Mouse (Mus musculus) mouse trophoblast stem cell (cell line): Measurements from ENCODE around the gene Sumf1.

Source experiments
- in situ Hi-C, 2 experiments: fragments of 300-500 bp; cut with MseI, MboI; formaldehyde crosslinking; loops; 2 replicates in 1 of 2; 3 replicates in 1 of 2; pipeline ENCODE4 v1.15.1; 2025

The Sumf1 gene

DNA sequence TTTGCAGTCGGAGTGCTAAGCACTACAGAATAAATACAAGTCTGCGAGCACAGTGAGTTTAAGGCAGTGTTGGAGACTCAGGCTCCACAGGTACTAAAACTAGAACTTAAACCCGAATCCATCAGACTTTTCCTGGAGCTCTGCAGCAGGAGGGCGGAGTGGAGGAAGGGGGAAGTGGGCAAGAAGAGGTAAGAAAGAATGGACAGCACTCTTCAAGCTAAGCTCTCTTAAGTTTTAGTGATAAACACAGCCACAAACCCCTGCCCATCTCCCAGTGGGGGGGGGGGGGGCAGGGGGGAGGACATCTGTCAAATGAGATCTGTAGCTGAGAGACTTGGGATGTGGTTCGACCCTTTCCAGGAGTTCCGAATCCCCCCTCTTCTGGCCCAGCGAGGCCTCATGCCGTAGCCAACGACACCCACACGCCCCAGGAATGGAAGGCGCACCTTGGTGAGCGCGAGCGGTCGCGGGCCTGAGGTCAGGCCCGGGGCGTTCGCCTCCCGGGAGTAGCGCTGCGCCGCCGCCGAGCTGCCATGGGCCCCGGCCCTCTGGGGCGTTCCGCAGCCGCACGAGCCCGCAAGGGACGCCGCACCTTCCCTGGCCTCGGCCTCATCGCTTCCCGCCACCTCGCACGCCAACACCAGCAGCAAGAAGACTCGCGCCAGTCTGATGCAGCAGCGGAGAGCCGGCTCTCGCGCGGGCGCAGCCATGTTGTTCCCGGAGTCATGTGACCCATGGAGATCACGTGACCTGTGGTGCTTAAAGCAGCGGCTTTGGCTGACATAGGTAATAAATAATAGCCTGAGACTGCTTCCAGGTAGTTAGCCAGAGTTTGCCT is at the start of gene Sumf1:
TSS of gene Sumf1 (minus strand) at position 736 of the 838 bp plus-strand sequence.
- in situ Hi-C loops, result no loop called here

DNA sequence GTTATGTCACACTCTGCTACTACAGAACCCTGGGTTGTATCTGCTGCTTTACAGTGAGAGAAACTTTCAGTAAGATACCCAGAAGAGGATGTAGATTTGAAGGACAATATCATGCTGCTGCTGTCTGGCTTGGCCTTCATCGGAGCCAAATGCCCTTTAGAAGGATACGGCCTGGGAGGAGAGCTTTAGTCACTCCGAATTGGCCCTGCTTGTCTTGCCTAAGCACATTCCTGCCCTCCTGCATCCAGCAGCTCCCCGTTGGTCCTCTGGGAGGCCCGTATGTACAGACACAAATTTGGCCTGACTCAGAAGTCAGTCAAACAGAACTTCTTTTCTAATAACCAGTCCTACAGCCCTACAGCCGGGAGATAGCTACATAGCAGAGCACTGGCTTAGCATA is 49.2 kb upstream of the Sumf1 start:
- in situ Hi-C loops, result no loop called here

DNA sequence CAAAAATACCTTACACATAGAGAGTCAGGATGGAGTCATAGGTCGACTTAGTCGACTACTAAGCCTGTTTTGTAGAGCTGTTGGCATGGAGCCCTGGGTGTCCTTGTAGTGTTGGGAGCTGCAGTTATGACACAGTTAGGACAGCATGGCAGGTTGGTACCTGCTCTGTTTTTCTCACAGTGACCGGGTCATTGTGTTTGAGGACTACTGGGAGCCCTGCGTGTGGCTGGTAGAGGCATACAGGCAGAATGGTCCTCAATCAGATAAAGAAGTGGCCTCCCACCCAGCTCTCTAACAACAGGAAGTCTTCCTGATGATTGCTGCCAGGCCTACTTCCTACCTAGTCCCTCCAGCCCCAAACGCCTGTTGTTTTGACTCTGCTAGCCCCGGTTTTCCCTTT is 47.7 kb upstream of the Sumf1 start:
- in situ Hi-C loops, result no loop called here

DNA sequence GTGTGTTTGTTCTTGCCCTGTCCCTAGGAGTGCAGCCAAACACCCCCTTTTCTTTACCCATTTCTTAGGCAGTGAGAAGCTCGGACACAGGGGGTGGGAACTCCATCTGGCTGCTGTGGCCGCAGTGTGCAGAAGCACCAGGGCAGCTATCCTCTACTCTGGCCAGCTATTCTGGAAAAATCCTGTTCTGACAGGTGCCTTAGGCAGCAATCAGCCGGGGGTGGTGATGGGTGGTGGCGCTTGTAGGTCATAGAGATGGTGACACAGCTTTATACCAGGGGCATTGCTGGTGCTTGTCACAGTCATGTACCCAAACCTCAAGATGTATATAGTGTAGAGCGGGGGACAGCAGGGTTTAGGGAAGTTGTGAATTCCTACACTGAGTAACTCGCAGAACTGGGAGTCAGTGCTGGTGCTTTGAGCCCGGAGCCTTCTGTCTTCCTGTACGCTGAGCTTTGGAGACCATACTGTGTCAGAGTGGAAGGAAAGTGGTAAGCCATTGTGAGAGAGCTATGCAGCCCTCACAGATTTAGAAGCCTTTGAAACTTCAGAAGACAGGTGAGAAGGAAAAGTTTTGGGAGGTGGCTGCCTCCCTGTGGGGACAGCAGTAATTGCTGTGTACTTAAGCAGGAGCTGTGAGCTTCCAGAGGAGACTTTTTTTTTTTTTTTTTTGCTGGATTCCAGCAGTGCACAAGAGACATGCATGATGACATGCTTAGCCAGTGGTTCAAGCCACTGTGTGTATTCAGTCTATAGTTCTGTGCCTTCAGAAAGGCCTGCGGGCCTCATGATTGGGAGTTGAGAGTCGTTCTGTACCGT is 46.7 kb upstream of the Sumf1 start:
- in situ Hi-C loops, result no loop called here

DNA sequence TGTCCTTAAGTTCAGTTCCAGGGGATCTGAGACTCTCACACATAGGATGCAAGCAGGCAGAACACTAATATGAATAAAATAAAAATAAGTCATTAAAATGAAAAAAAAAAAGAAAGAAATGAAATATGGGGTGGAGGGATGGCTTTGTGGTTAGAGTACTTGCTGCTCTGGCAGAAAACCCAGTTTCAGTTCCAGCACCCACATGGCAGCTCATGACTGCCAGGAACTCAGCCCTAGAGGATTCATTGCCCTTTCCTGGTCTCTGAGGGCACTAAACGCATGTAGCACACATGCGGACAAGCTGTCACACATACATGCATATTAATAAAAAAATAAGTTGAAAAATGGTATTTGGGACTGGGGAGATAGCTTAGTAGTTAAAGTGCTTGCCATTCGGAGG is 45.2 kb upstream of the Sumf1 start:
- in situ Hi-C loops, result no loop called here

DNA sequence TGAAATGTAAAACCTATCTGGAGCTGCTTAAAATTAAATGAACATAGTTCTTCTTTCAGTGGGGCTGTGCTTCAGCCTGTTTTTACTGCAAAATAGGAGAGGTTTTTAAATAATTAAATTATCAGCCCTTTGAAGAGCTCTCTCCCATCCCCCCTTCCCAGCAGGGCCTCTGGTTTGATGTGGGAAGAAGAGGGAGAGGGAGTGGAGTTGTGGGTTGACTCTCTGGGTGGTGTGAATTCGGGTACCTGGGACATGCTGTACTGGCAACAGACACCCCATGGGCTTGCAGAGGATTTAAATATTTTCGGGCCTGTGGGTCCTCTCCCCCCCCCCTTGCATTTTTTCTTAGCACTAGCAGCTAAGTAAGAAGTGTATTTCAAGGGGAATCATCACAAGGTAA is 43.2 kb upstream of the Sumf1 start:
- in situ Hi-C loops, result no loop called here

DNA sequence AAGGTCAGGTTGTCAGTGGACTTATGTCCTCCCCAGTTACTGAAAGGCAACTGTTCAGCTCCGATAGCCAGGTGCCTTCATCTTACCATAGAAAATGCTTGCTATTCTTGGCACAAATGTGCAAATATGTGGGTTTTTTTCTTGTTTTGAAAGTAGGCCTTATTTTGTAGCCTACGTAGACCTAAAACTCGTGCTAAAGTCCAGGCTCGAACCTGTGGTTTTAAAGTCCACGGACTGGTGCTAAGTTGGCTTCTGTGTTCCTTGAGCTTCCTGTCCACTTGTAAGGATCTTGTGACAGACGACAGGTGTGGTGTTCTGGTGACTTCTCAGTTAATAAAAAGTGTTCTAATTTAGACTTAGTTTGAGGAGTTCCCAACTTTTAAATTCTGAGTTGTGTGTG is 42.7 kb upstream of the Sumf1 start:
- in situ Hi-C loops, result no loop called here

DNA sequence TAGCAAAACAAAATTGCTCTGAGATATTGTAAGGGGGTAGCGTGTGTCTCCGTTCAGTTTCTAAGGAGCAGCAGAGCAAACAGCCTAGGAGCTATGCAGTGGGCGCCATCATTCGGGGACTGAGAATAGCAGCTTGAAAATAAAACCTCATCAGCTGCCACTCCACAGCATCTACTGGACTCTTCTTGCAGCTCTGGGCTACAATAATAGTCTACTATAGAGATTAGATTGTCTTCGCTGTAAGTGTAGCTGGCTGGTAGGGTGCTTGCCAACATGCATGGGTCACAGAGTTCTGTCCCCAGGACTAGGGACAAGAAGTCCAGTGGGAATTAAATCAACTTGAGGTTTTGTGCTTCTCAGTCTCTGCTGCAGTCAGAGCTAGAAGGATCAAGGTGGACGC is 42.1 kb upstream of the Sumf1 start:
- in situ Hi-C loops, result no loop called here

DNA sequence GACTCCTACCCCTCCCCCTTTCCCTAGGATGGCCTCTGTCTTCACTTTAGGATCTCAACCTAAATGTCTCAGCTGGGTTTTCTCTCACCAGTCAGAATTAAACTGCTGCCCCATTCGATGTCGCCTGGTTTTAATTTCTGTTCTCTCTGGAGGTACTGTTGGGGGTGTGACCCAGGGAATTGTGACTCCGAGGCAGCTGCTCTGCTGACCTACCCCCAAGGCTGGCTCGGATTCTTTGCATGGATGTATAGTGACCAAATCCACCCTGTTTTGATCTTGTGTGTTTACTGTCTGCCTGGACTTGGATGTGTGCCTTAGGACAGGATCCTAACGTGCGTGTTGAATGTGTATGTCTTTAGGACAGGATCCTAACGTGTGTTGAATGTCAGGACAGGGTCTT is 40.8 kb upstream of the Sumf1 start:
- in situ Hi-C loops, result no loop called here

DNA sequence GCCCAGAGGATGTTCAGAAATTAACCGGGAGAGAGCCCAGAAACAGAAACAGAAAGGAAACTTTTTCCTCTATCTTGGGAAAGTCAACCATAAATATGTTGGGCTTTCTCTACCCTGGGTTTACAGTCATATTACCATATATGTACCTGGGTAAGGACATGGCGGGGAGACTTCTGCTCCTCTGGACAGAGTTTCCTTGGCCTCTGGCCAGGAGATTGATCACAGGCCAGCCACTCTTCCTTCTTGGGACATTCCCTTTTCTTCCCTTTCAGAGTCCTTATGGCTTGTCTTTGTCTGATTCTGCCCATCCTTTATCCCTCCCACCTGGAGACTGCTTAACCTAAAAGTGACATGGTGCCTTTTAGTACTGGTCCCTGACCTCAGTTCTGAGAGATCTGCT is 39.6 kb upstream of the Sumf1 start:
- in situ Hi-C loops, result no loop called here

DNA sequence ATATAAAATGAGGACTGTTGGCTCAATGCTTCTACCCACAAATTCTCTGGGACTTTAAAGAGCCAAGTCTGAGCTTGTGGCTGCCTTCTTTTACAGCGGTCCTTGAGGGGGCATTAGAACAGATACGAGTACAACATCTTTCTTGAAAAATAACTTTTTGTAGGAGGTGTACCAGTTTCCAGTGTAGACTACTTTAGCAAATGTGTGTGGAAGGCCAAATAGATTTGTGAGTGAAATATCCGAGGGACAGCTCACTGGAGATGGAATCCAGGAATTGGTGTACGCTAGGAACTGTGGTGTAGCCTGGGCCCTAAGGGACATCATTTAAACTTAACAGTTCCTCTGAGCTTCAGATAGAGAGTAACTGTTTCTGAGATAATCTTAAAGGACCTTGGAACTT is 39.0 kb upstream of the Sumf1 start:
- in situ Hi-C loops, result no loop called here

DNA sequence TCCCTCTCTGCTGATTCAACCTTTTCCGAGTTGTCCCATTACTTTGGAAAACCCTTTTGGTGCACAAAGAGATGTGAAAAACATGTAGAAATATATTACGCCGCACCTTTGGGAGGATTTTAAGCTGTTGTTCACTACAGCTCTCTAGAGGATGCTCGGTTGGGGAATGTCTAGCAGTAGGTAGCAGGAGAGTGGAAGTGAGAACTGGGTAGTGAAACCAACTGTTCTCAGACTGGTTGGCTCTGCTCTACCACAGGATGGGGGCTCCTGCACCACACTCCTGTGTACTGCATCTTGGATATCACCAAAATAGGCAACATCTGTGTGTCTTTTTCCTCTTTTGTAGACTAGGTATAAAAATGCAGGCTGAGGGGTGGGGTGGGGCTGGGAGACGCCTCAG is 37.5 kb upstream of the Sumf1 start:
- in situ Hi-C loops, result no loop called here

DNA sequence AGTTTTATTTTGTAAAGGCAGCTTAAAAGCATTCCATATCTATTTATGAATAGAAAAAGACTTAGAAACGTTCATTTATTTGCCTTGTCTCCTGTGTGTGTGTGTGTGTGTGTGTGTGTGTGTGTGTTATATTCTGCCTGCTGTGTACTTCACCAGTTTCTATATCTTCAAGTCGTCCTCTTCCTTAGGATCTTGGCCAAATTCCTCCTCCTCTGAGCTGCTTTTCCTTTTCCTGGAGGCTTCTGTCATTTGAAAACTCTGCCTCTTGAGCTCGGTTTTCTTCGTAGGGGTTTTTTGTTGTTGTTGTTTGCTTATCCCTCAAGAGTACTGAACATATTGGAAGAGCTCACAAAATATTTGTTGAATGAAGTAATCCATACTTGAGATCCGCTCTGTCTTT is 37.1 kb upstream of the Sumf1 start:
- in situ Hi-C loops, result no loop called here

DNA sequence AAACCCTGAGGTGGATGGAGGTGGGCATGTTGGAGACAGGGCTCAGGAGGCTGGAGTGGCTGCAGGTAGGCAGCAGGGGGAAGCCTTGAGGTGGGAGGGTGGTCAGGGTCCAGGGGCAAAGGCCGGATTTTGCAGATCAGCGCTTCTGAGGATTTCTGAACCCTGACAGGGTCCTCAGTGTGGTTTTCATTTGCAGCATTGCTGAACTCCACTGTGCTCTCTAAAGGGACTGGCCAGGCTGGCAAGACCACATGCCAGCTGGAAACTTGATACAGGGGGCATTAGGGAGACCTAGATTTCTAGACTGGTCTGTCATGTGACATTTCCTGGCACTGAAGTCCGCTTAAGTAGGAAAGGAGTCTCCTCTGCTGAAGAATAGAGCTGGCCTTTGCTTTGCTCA is 32.6 kb upstream of the Sumf1 start:
- in situ Hi-C loops, result no loop called here

DNA sequence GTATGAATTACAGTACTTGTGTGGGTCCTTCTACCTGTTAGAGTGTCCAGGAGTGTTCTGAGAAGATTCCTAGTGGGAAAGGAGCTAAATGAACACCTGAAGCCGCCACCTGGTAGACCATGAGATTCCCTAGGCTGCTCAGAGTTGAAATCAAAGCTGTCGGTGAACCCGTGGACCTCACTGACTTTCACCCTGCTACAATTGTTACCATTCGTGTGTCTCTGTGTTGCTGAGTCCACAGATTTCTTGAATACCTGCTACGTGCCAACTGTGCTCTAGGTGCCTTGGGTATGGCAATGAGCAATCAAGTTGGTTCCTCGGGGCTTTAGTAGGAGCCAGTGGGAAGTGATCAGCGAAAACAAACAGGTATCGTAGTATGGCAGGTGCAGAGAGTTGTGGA is 31.4 kb upstream of the Sumf1 start:
- in situ Hi-C loops, result no loop called here

DNA sequence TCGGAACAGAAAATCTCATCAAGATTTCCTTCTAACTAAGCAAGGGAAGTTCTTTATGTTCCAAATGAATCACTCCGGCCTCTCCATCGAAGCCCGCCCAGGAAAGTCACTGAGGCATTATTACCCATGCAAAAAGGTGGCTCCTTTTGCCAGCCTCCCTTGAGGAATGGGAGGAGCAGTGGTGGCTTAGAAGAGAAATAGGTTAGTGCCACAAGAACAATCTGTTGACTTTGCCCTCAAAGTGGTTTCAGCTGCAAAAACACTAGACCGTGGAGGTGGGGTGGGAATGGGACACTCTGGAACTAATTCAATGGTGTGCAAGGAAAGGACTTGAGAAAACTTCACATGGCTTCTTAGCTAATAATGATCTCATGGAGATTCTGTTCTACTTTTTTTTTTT is 30.7 kb upstream of the Sumf1 start:
- in situ Hi-C loops, result no loop called here

DNA sequence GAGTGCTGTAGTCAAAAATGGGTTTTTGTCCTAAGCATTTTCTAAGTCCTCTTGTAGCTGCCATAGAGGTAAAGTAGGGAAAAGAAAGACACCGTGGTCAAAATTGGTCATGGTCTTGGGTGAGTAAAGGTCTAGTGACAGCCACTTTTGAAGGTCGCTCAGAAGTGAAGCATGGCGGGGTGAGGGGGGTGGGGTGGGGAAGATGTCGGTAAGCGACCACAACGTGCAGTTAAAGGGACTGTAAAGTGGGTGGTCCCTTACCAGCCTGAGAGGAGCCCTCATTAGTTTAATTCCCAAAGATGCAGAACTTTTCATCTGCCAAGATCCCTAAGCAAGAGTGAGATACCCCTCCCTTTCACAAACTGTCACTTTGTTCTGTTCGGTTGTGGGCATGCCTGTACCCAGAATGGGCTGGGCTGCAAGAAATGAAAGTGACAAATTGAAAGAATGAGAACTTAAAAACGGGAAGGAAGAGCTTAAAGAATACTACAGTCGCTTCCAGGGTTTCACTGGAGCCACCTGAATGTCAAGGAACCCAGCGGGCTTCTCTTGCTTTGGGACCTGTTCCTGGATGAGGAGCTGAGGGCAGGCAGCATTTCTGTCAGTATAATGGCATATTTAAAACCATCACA is 29.0 kb upstream of the Sumf1 start:
- in situ Hi-C loops, result no loop called here

DNA sequence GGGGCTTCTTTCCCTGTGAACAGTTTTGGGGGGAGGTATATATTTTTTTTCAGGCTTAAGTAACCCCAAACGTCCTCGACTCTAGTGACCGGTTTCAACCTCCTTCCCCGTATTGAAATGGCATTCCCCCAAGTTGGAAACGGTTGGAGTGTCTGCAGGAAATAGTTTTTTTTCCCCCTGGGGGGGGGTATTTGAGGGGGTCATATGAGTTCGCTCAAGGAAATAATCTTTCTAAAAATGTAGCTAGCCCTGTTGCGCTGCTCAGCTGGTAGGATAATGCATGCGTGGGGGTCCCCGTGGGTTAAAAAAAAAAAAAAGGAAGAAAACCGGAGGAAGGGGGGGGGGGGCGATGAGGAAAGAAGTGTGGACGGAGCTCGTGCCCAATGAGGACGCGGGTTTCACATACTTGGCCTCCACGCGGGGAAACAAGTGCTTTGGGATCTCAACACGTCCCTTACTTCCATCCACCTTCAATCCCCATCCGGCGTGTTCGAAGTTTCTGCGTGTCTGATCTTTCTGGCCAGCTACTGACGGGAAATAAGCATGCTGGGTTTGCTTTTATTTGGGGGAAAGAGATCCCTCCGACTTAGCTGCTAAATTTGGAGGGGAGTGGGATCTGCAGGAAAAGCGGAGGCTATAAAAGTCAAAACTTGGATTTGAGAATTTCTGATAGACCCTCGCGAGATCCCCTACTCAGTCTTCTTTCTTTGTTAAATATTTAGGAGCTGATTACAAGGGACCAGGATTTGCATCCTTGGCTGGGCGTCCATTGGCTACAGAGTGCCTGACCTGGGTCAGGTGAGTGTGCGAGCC is 28.3 kb upstream of the Sumf1 start:
- in situ Hi-C loops, result no loop called here

DNA sequence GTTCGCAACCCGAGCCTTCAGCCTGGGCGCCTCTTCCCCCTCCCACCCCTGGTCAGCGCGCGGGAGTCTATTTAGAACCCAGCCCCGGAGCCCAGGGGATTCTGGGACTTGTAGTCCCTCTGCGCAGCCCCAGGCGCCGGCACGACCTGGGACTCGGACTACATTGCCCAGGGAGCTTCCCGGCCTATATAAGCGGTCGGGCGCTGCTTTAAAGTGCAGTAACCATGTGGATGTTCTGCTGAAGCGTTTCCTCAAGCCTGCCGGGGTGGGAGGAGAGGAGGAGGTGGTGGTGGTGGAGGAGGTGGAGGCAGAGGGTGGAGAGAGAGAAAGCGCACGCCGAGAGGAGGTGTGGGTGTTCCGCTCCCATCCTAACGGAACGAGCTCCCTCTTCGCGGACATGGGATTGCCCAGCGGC is 27.5 kb upstream of the Sumf1 start, which contains the start of gene Itpr1:
TSS of gene Itpr1 (plus strand) at position 216 of the 415 bp plus-strand sequence.
- in situ Hi-C loops, result no loop called here

DNA sequence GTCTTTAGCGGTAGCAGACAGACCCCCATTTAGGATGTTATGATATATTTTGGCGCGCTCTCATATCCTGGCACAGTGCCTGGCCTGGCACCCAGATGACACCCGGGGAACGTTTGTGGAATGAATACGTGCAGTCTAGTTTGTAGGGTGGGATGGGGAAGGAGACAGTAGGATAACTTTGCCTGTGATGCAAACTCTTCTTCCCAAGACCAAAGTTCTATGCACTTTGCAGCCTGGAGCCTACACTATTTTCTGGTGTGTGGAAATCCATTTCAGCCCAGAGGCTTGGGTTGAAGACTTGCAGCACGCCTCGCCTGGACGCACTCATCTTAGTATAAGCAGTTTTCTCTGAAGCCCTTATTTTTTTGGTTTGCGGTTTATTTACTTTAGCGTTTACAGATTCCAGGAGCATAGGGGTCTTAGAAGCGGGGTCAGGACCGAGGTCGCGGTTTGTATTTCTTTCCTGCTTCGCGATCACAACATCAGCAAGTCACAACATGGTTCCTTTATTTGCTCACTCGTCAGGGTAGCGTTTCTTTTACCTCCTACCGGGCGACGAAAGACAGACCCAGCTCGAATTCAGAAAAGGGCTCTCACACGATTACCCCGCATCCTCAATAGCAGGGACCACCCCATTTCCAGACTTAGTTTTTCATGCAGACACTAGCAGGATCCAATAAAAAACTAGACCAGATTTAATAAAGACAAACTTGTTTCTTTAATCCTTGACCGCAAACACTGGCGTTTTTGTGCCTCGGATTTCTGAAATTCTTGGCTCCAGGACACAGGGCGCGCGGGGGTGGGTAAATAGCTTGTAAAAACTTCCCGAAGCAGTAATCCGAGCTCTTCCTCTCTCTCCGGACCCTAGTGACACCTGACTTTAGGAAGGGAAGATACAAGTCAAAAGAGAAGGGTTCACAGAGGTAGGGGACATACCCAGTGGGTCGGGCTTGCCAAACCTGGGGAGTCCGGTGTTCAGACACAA is 26.8 kb upstream of the Sumf1 start:
- in situ Hi-C loops, result no loop called here
